In the genomic region with DNA sequence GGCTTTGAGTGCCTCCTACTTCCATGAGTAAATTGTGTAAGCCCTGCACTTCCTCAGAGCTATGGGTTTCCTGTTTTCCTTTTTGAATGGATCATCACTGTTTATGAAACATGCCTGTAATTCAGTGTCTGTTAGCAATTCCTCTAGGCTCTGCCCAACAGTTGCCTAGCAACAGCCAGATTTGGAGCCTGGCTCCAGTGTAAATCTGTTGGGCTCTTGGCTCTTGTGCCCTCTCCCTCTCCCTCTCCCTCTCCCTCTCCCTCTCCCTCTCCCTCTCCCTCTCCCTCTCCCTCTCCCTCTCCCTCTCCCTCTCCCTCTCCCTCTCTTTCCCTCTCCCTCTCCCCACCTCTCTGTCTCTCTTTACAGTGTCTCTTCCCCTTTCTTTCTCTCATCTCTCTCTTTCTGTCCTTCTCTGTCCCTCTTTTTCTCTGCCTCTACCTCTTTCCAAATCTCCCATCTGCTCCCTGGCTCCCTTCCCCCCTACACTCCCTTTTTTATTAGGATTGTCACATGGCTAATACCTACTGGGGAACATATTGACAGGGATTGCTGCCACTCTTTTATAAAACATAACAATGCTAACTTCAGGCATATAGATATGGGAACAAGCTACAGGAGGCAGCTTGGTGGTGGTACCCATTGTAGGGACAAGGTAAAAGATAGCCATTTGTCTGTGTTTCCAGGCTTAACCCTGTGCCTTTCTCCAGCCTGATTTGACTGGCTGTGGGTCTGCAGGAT, we compare ENCODE assay signal across 7 mouse cellular contexts. TPM values are rescaled to one million over a fixed set of nuclear protein-coding genes. Genes with fewer than 3 reads are reported as not detected.
A peak's percentile ranks its signal among the peaks of the same experiment; 100 is the strongest.
DNase-seq lines count a peak whose midpoint lies in the region; ATAC-seq lines count a peak whose summit lies in the region.

No protein-coding gene starts in this region.

- peak; percentile 83 for DNase-seq in 3T3-L1 (ENCODE audit: low read depth, low spot score)
- peak; percentile 57 for DNase-seq in Muller cell, postnatal 12 days (ENCODE audit: inconsistent ontology term)
- DNase-seq in layer of hippocampus, adult 9-10 months (ENCODE audit: low spot score): peak; percentile 55
- DNase-seq in testis, postnatal 10 days (ENCODE audit: low spot score): no peak
- DNase-seq in urinary bladder, adult 2 months (ENCODE audit: low spot score): no peak

- H3K4me1 ChIP-seq in embryonic facial prominence, embryonic 13.5 days: peaks cover 12% of the 10 kb centered on the region
- H3K4me1 ChIP-seq in midbrain, embryonic 15.5 days: peaks cover 15% of the 10 kb centered on the region

- no peak for ATAC-seq in embryonic facial prominence, embryonic 13.5 days (ENCODE audit: insufficient number of reproducible peaks, insufficient read depth, low FRiP score, low TSS enrichment, low read depth)
- ATAC-seq in midbrain, embryonic 15.5 days (replicated peaks): peak; percentile 98

- 0 out of 2 replicates have a peak overlapping the region, but pooled peaks have one; percentile 60 for H3K27ac ChIP-seq in embryonic facial prominence, embryonic 13.5 days
- H3K27ac ChIP-seq in midbrain, embryonic 15.5 days: peak overlapping the region; percentile 77

- no peak overlapping the region for H3K4me3 ChIP-seq in embryonic facial prominence, embryonic 13.5 days
- no peak overlapping the region for H3K4me3 ChIP-seq in midbrain, embryonic 15.5 days

- no peaks in the 10 kb centered on the region for H3K9me3 ChIP-seq in embryonic facial prominence, embryonic 13.5 days
- no peaks in the 10 kb centered on the region for H3K9me3 ChIP-seq in midbrain, embryonic 15.5 days

- H3K4me2 ChIP-seq in embryonic facial prominence, embryonic 13.5 days: no peak overlapping the region
- 0 out of 2 replicates have a peak overlapping the region, but pooled peaks have one; percentile 9 for H3K4me2 ChIP-seq in midbrain, embryonic 15.5 days

- H3K27me3 ChIP-seq in embryonic facial prominence, embryonic 13.5 days: no peaks in the 10 kb centered on the region
- H3K27me3 ChIP-seq in midbrain, embryonic 15.5 days (replicated peaks): no peaks in the 10 kb centered on the region

- H3K36me3 ChIP-seq in embryonic facial prominence, embryonic 13.5 days: no peaks in the 10 kb centered on the region
- H3K36me3 ChIP-seq in midbrain, embryonic 15.5 days (replicated peaks): no peaks in the 10 kb centered on the region

- no peak overlapping the region for H3K9ac ChIP-seq in embryonic facial prominence, embryonic 13.5 days
- H3K9ac ChIP-seq in midbrain, embryonic 15.5 days: no peak overlapping the region

RNA-seq across cellular contexts. Expression of a gene that starts 7.5 kb away (rescaled TPM):
- polyA plus RNA-seq in embryonic facial prominence, embryonic 13.5 days (2015; fragmentation: Nextera tagmentation; extraction: Ambion mirVana): 0.96 and 2.3 TPM in 2 replicates
- polyA plus RNA-seq in midbrain, embryonic 15.5 days (2015; fragmentation: Nextera tagmentation; extraction: Ambion mirVana): 2.0 and 2.7 TPM in 2 replicates
- polyA plus RNA-seq in urinary bladder, adult 2 months (2012; rRNA removed): 0.12 and 0.19 TPM in 2 replicates

RNA-seq across cellular contexts. Expression of a gene that starts 58.6 kb away (rescaled TPM):
- polyA plus RNA-seq in embryonic facial prominence, embryonic 13.5 days (2015; fragmentation: Nextera tagmentation; extraction: Ambion mirVana): 0.12 TPM in 1 of 2 replicates, not detected in the other
- polyA plus RNA-seq in midbrain, embryonic 15.5 days (2015; fragmentation: Nextera tagmentation; extraction: Ambion mirVana): 0.23 and 0.36 TPM in 2 replicates
- polyA plus RNA-seq in urinary bladder, adult 2 months (2012; rRNA removed): 0.50 and 0.78 TPM in 2 replicates

Comparison
In these comparisons a context has a peak if more than half of its experiments do, and no peak if none do; other contexts are left out.
1. DNase-seq: peak in 3T3-L1 (single experiment), Muller cell, postnatal 12 days (single experiment) and layer of hippocampus, adult 9-10 months (single experiment); none in testis, postnatal 10 days (single experiment) and urinary bladder, adult 2 months (single experiment).